Mouse (Mus musculus): ENCODE results near the gene Gpx6.

Gene Gpx6

GRCm38 (mm10) chr13:21323405-21323804 lies 11.5 kb downstream of the Gpx6 start:
- DNase-seq (ENCODE audit: low spot score in 2 of 2), result no peak

- DNase-seq (ENCODE audit: low spot score in 2 of 2), result no peak
Observed at GRCm38 (mm10) chr13:21326191-21326590, 14.3 kb downstream of the Gpx6 start.

GRCm38 (mm10) chr13:21326657-21327211 lies 14.8 kb downstream of the Gpx6 start:
- DNase-seq (ENCODE audit: low spot score in 2 of 2), result peak in 1 of 2 experiments; percentile 80

GRCm38 (mm10) chr13:21327424-21327823 lies 15.5 kb downstream of the Gpx6 start:
- no peak for DNase-seq (ENCODE audit: low spot score in 2 of 2)

- DNase-seq (ENCODE audit: low spot score in 2 of 2), result no peak
Observed at GRCm38 (mm10) chr13:21346610-21347009, 34.7 kb downstream of the Gpx6 start, which contains the start of gene Olfr1367. Gene Olfr1367 (plus strand): TSS chr13:21346910.

GRCm38 (mm10) chr13:21350593-21350992 lies 38.7 kb downstream of the Gpx6 start:
- no peak for DNase-seq (ENCODE audit: low spot score in 2 of 2)

- peak; percentile 75 to 90 for DNase-seq (ENCODE audit: low spot score in 2 of 2)
Observed at GRCm38 (mm10) chr13:21362621-21363248, 50.8 kb downstream of the Gpx6 start, which contains the start of gene Zscan12. Gene Zscan12 (plus strand): TSS chr13:21362820.

GRCm38 (mm10) chr13:21363719-21364118 lies 51.8 kb downstream of the Gpx6 start:
- no peak for DNase-seq (ENCODE audit: low spot score in 2 of 2)

- DNase-seq (ENCODE audit: low spot score in 2 of 2), result no peak
Observed at GRCm38 (mm10) chr13:21366635-21367034, 54.7 kb downstream of the Gpx6 start.
